Mouse (Mus musculus) ES-Bruce4 (cell line): ENCODE results near the gene Cdh11.

ENCODE experiments used
- CTCF ChIP-seq: IDR thresholded peaks from one replicate; pipeline ENCODE4 v1.8.1; 2011; ENCODE audit warnings: low read depth, low read length
- EP300 ChIP-seq: IDR thresholded peaks from 2 replicates; pipeline ENCODE4 v1.6.1; 2011; ENCODE audit warnings: low read depth, low read length; ENCODE audit not compliant: insufficient read depth
- POLR2A ChIP-seq: IDR thresholded peaks from one replicate; pipeline ENCODE4 v1.8.1; 2011; ENCODE audit warnings: low read length; ENCODE audit not compliant: insufficient read depth

GRCm38 (mm10) chr8:102782707-102783489 lies 2.5 kb downstream of the Cdh11 start:
- TF ChIP-seq CTCF, result no peak
- TF ChIP-seq POLR2A, result no peak
- no peak for TF ChIP-seq EP300
